Mouse (Mus musculus): ENCODE results near the gene Gipc3. TPM values are rescaled to one million over a fixed set of nuclear protein-coding genes. Genes with fewer than 3 reads are reported as not detected.

The Gipc3 gene
- total RNA-seq (2021), result under 1 TPM; 0.39 to 0.49 TPM

GRCm38 (mm10) chr10:81342686-81343505 is at the start of gene Gipc3:
Gene Gipc3, minus strand, starts transcription at chr10:81343266.
- intact Hi-C loops (cut with DNase I), result no loop called here
- DNase-seq (ENCODE audit: extremely low spot score in 1 of 2, low spot score in 2 of 2), result no peak

- DNase-seq (ENCODE audit: extremely low spot score in 1 of 2, low spot score in 2 of 2), result no peak
- intact Hi-C loops (cut with DNase I), result no loop called here
Observed at GRCm38 (mm10) chr10:81392781-81393185, 49.7 kb upstream of the Gipc3 start, which contains the start of gene Smim24. Gene Smim24, plus strand, starts transcription at chr10:81393051.

- no peak for DNase-seq (ENCODE audit: extremely low spot score in 1 of 2, low spot score in 2 of 2)
- intact Hi-C loops (cut with DNase I), result no loop called here
Observed at GRCm38 (mm10) chr10:81392270-81392669, 49.2 kb upstream of the Gipc3 start.

- intact Hi-C loops (cut with DNase I), result no loop called here
Observed at GRCm38 (mm10) chr10:81390678-81390965, 47.6 kb upstream of the Gipc3 start.

GRCm38 (mm10) chr10:81389801-81390677 is 47.0 kb upstream of the Gipc3 start:
- DNase-seq (ENCODE audit: extremely low spot score in 1 of 2, low spot score in 2 of 2), result peak in 1 of 2 experiments; percentile 82
- intact Hi-C loops (cut with DNase I), result no loop called here

More at GRCm38 (mm10) chr10:81390678-81390965, 47.6 kb upstream of the Gipc3 start:
- DNase-seq (ENCODE audit: extremely low spot score in 1 of 2, low spot score in 2 of 2), result no peak

- intact Hi-C loops (cut with DNase I), result no loop called here
- DNase-seq (ENCODE audit: extremely low spot score in 1 of 2, low spot score in 2 of 2), result no peak
Observed at GRCm38 (mm10) chr10:81389373-81389772, 46.3 kb upstream of the Gipc3 start.

- intact Hi-C loops (cut with DNase I), result no loop called here
- no peak for DNase-seq (ENCODE audit: extremely low spot score in 1 of 2, low spot score in 2 of 2)
Observed at GRCm38 (mm10) chr10:81388505-81389055, 45.5 kb upstream of the Gipc3 start, which contains the start of gene Gm48552. Gene Gm48552, plus strand, starts transcription at chr10:81389005.

- intact Hi-C loops (cut with DNase I), result no loop called here
Observed at GRCm38 (mm10) chr10:81387716-81388115, 44.6 kb upstream of the Gipc3 start.

GRCm38 (mm10) chr10:81385603-81386306 is 42.7 kb upstream of the Gipc3 start:
- intact Hi-C loops (cut with DNase I), result no loop called here
- DNase-seq (ENCODE audit: extremely low spot score in 1 of 2, low spot score in 2 of 2), result no peak

More at GRCm38 (mm10) chr10:81387716-81388115, 44.6 kb upstream of the Gipc3 start:
- DNase-seq (ENCODE audit: extremely low spot score in 1 of 2, low spot score in 2 of 2), result no peak

GRCm38 (mm10) chr10:81384605-81384982 is 41.5 kb upstream of the Gipc3 start:
- no peak for DNase-seq (ENCODE audit: extremely low spot score in 1 of 2, low spot score in 2 of 2)
- intact Hi-C loops (cut with DNase I), result no loop called here

- intact Hi-C loops (cut with DNase I), result no loop called here
- peak; percentile 98 for DNase-seq (ENCODE audit: extremely low spot score in 1 of 2, low spot score in 2 of 2)
Observed at GRCm38 (mm10) chr10:81383802-81384604, 40.9 kb upstream of the Gipc3 start, which contains the start of the genes Dohh and Gm48551. Gene Dohh, plus strand, starts transcription at chr10:81384428. Gene Gm48551, plus strand, starts transcription at chr10:81384466.

- DNase-seq (ENCODE audit: extremely low spot score in 1 of 2, low spot score in 2 of 2), result no peak
- intact Hi-C loops (cut with DNase I), result no loop called here
Observed at GRCm38 (mm10) chr10:81382039-81382438, 39.0 kb upstream of the Gipc3 start.

GRCm38 (mm10) chr10:81379809-81380378 is 36.8 kb upstream of the Gipc3 start:
- intact Hi-C loops (cut with DNase I), result no loop called here
- no peak for DNase-seq (ENCODE audit: extremely low spot score in 1 of 2, low spot score in 2 of 2)

GRCm38 (mm10) chr10:81379183-81379553 is 36.1 kb upstream of the Gipc3 start:
- intact Hi-C loops (cut with DNase I), result no loop called here
- DNase-seq (ENCODE audit: extremely low spot score in 1 of 2, low spot score in 2 of 2), result no peak

GRCm38 (mm10) chr10:81378553-81379182 is 35.6 kb upstream of the Gipc3 start:
- DNase-seq (ENCODE audit: extremely low spot score in 1 of 2, low spot score in 2 of 2), result peak; percentile 100
- intact Hi-C loops (cut with DNase I), result no loop called here

- intact Hi-C loops (cut with DNase I), result no loop called here
- DNase-seq (ENCODE audit: extremely low spot score in 1 of 2, low spot score in 2 of 2), result no peak
Observed at GRCm38 (mm10) chr10:81377793-81378552, 34.9 kb upstream of the Gipc3 start, which contains the start of gene Fzr1. Gene Fzr1, minus strand, starts transcription at chr10:81378516.

GRCm38 (mm10) chr10:81377362-81377664 is 34.2 kb upstream of the Gipc3 start:
- intact Hi-C loops (cut with DNase I), result no loop called here
- no peak for DNase-seq (ENCODE audit: extremely low spot score in 1 of 2, low spot score in 2 of 2)

Measured in left cerebral cortex, postnatal 10 days (tissue).